Mouse (Mus musculus) bone marrow, adult 2 months (tissue): Measurements from ENCODE around the gene Sh2d7.

Source experiments
- CTCF ChIP-seq: fragments of 200-500 bp; IDR thresholded peaks from 2 replicates; pipeline ENCODE4 v1.5.1; 2011; ENCODE audit warnings: low read length, control low read depth; ENCODE audit not compliant: control insufficient read depth, insufficient read depth
- POLR2A ChIP-seq: fragments of 200-500 bp; IDR thresholded peaks from 2 replicates; pipeline ENCODE4 v1.6.1; 2011; ENCODE audit warnings: low read depth, mild to moderate bottlenecking, control low read depth, low read length, borderline replicate concordance; ENCODE audit not compliant: control insufficient read depth

DNA sequence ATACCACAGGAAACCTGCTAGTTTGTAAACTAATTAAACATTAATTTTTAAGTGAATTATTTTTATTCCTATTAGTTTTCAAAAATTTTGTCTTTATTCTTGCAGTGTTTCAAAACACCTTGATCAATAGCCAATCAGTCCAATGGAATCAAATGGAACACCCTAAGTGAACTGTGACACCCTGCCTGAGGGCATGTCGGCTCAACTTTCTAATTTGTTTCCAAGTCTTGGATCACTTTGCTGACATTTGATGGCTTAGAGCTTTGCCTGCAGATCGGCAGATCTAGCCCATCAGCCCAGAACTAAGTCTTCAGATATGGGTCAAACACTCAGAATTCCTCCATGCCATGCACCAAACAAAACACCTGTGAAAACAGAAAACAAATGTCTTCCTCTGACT is 22.8 kb upstream of the Sh2d7 start:
- TF ChIP-seq POLR2A (no peak), CTCF (no peak)
